Mouse (Mus musculus): ENCODE results near the gene Mmp24. TPM values are rescaled to one million over a fixed set of nuclear protein-coding genes. Genes with fewer than 3 reads are reported as not detected.
A peak's percentile ranks its signal among the peaks of the same experiment; 100 is the strongest.

The Mmp24 gene
- polyA plus RNA-seq, 1 experiment, result 0.18 TPM

DNA sequence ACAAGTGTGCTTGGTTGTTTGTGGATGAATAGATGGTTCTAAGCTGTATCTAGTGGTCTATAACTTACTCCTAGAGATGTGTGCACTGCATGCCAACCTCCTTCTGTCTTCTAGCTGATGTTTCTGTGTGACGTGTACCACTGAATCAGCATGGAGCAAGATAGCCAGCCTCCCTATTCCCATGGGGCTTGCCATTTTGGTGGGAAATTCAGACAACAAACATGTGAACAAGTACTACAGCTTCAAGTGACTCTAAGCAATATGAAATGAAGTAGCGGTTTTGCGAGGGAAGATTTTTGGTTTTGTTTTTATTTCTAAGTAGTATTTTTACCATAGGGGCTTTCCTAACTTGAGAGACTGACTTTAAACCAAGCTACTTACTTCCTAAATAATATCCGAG is 25.7 kb upstream of the Mmp24 start:
- H3K27ac ChIP-seq (ENCODE audit: insufficient read depth, low read length), result no peak overlapping the region
- no peaks in the 10 kb centered on the region for H3K36me3 ChIP-seq (ENCODE audit: control insufficient read depth, insufficient read depth, low read length, poor library complexity, severe bottlenecking)
- no peak overlapping the region for H3K9ac ChIP-seq (ENCODE audit: low read depth, poor library complexity, severe bottlenecking)
- TF ChIP-seq POLR2A (IDR thresholded peaks at IDR 0.05; ENCODE audit: insufficient read depth, low read length) (no peak), CTCF (IDR thresholded peaks at IDR 0.05; ENCODE audit: low read depth, low read length) (no peak), EP300 (IDR thresholded peaks at IDR 0.05; ENCODE audit: insufficient read depth, low read depth, low read length) (no peak)
- H3K4me3 ChIP-seq (ENCODE audit: low read depth, low read length), result no peak overlapping the region
- no peaks in the 10 kb centered on the region for H3K27me3 ChIP-seq (ENCODE audit: control insufficient read depth, insufficient read depth, low read length, poor library complexity, severe bottlenecking)
- H3K9me3 ChIP-seq (replicated peaks; ENCODE audit: control insufficient read depth, insufficient read depth, low read length, poor library complexity, severe bottlenecking), result no peaks in the 10 kb centered on the region
- H3K4me1 ChIP-seq (ENCODE audit: control insufficient read depth, insufficient read depth, low read length), result no peaks in the 10 kb centered on the region

GRCm38 (mm10) chr2:155751014-155751786 is 23.9 kb upstream of the Mmp24 start, which contains the start of gene Procr:
Gene Procr (plus strand): TSS chr2:155751117.
- H3K27ac ChIP-seq (ENCODE audit: insufficient read depth, low read length), result no peak within 1 kb of the TSS
- TF ChIP-seq CTCF (IDR thresholded peaks at IDR 0.05; ENCODE audit: low read depth, low read length), result no peak
- TF ChIP-seq POLR2A (IDR thresholded peaks at IDR 0.05; ENCODE audit: insufficient read depth, low read length), result no peak
- no peak for TF ChIP-seq EP300 (IDR thresholded peaks at IDR 0.05; ENCODE audit: insufficient read depth, low read depth, low read length)
- no peaks in the 10 kb centered on the region for H3K27me3 ChIP-seq (ENCODE audit: control insufficient read depth, insufficient read depth, low read length, poor library complexity, severe bottlenecking)

GRCm38 (mm10) chr2:155755746-155756145 is 19.4 kb upstream of the Mmp24 start:
- no peaks in the 10 kb centered on the region for H3K27me3 ChIP-seq (ENCODE audit: control insufficient read depth, insufficient read depth, low read length, poor library complexity, severe bottlenecking)
- no peaks in the 10 kb centered on the region for H3K4me1 ChIP-seq (ENCODE audit: control insufficient read depth, insufficient read depth, low read length)
- peak; percentile 87 for TF ChIP-seq CTCF (IDR thresholded peaks at IDR 0.05; ENCODE audit: low read depth, low read length)
- TF ChIP-seq EP300 (IDR thresholded peaks at IDR 0.05; ENCODE audit: insufficient read depth, low read depth, low read length), result no peak
- TF ChIP-seq POLR2A (IDR thresholded peaks at IDR 0.05; ENCODE audit: insufficient read depth, low read length), result no peak
- no peaks in the 10 kb centered on the region for H3K9me3 ChIP-seq (replicated peaks; ENCODE audit: control insufficient read depth, insufficient read depth, low read length, poor library complexity, severe bottlenecking)
- H3K36me3 ChIP-seq (ENCODE audit: control insufficient read depth, insufficient read depth, low read length, poor library complexity, severe bottlenecking), result no peaks in the 10 kb centered on the region
- H3K4me3 ChIP-seq (ENCODE audit: low read depth, low read length), result no peak overlapping the region
- H3K27ac ChIP-seq (ENCODE audit: insufficient read depth, low read length), result no peak overlapping the region
- no peak overlapping the region for H3K9ac ChIP-seq (ENCODE audit: low read depth, poor library complexity, severe bottlenecking)

More at GRCm38 (mm10) chr2:155751014-155751786, 23.9 kb upstream of the Mmp24 start, which contains the start of gene Procr:
- Histone ChIP-seq H3K4me3 (ENCODE audit: low read depth, low read length) (peak within 1 kb of the TSS; percentile 43), H3K36me3 (ENCODE audit: control insufficient read depth, insufficient read depth, low read length, poor library complexity, severe bottlenecking) (no peaks in the 10 kb centered on the region), H3K9me3 (replicated peaks; ENCODE audit: control insufficient read depth, insufficient read depth, low read length, poor library complexity, severe bottlenecking) (no peaks in the 10 kb centered on the region), H3K4me1 (ENCODE audit: control insufficient read depth, insufficient read depth, low read length) (no peaks in the 10 kb centered on the region), H3K9ac (ENCODE audit: low read depth, poor library complexity, severe bottlenecking) (peak within 1 kb of the TSS; percentile 49)

DNA sequence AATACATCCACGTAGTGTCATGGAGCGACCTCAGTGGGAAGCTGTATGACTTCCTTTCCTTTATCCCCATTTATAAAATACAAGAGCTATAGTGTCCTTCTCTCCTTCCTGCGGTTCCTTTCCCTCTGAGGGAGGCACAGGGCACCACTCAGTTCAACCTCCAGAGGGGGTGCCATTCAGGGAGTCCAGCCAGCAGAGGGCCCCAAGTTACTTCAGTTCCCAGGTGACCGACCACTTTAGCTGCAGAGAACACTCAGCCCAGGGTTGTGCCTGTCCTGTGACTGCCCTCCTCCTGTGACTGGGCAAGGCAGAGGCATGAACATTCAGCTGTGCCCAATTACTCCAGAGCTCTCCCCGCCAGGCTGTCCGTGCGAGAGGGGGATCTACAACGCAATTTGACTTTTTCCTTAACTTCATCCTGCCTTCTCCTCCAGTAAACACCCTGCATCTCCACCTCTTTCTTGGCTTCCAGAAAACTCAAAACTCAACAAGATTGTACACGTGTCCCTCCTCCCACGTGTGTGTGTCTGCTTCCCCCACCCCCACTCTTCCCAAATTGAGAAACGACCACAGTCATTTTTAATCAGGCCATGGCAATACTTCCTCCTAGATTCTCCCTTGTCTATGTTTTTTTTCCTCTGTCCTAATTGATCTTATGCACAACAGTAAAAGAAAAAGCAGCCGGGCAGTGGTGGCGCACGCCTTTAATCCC is 18.1 kb upstream of the Mmp24 start:
- TF ChIP-seq EP300 (IDR thresholded peaks at IDR 0.05; ENCODE audit: insufficient read depth, low read depth, low read length) (no peak), CTCF (IDR thresholded peaks at IDR 0.05; ENCODE audit: low read depth, low read length) (peak; percentile 59)
- Histone ChIP-seq H3K27me3 (ENCODE audit: control insufficient read depth, insufficient read depth, low read length, poor library complexity, severe bottlenecking) (no peaks in the 10 kb centered on the region), H3K36me3 (ENCODE audit: control insufficient read depth, insufficient read depth, low read length, poor library complexity, severe bottlenecking) (no peaks in the 10 kb centered on the region), H3K4me1 (ENCODE audit: control insufficient read depth, insufficient read depth, low read length) (no peaks in the 10 kb centered on the region), H3K9ac (ENCODE audit: low read depth, poor library complexity, severe bottlenecking) (no peak overlapping the region), H3K4me3 (ENCODE audit: low read depth, low read length) (no peak overlapping the region), H3K9me3 (replicated peaks; ENCODE audit: control insufficient read depth, insufficient read depth, low read length, poor library complexity, severe bottlenecking) (no peaks in the 10 kb centered on the region), H3K27ac (ENCODE audit: insufficient read depth, low read length) (no peak overlapping the region)

DNA sequence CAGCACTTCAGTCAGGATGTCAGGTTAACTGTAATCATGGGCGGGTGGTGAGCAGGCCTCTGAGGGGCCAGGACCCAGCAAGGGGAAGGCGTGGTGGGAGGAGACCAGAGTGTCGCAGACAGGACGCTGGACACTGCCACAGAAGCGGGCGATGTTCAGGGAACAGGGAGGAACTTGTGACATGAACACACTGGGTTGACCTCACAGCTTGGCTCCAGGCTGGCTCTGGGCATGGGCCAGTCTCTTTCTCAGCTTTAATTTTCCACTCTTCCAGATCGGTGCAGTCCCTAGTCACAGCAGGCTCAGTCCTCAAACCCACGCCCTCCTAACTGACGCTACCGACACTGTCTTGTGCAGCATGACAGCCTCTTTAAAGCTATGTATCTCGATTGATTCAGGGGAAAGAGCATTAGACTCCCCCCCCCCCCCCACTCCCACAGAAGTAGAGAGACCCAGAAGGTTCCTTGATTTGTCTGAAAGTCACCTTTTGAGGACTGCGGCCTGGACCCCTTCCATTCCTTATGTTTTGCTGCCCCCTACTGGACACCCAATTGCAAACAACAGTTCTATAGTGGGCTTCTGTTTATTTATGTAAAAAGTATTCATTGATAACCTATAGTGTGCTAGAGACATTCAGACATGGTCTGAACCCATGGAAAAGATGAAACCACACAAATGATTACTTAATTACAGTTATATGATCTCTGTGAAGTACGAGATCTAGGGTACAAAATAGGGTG is 10.3 kb upstream of the Mmp24 start:
- no peaks in the 10 kb centered on the region for H3K4me1 ChIP-seq (ENCODE audit: control insufficient read depth, insufficient read depth, low read length)
- no peak overlapping the region for H3K27ac ChIP-seq (ENCODE audit: insufficient read depth, low read length)
- no peaks in the 10 kb centered on the region for H3K36me3 ChIP-seq (ENCODE audit: control insufficient read depth, insufficient read depth, low read length, poor library complexity, severe bottlenecking)
- TF ChIP-seq CTCF (IDR thresholded peaks at IDR 0.05; ENCODE audit: low read depth, low read length) (peak; percentile 1), POLR2A (IDR thresholded peaks at IDR 0.05; ENCODE audit: insufficient read depth, low read length) (no peak), EP300 (IDR thresholded peaks at IDR 0.05; ENCODE audit: insufficient read depth, low read depth, low read length) (no peak)
- no peak overlapping the region for H3K4me3 ChIP-seq (ENCODE audit: low read depth, low read length)
- H3K9me3 ChIP-seq (replicated peaks; ENCODE audit: control insufficient read depth, insufficient read depth, low read length, poor library complexity, severe bottlenecking), result no peaks in the 10 kb centered on the region
- H3K27me3 ChIP-seq (ENCODE audit: control insufficient read depth, insufficient read depth, low read length, poor library complexity, severe bottlenecking), result no peaks in the 10 kb centered on the region
- no peak overlapping the region for H3K9ac ChIP-seq (ENCODE audit: low read depth, poor library complexity, severe bottlenecking)
